Mouse (Mus musculus) c-Kit-positive CD71-positive TER-119-negative erythroid progenitor cells, embryonic 14.5 days (primary cell): Measurements from ENCODE around the gene Usp54.

ENCODE experiments used
- DNase-seq: peaks from one replicate; pipeline ENCODE4 v3.0.0-alpha.2; 2013; ENCODE audit warnings: low read depth

Usp54 gene

GRCm38 (mm10) chr14:20499982-20500381 lies 140.9 kb downstream of the Usp54 start:
- no peak for DNase-seq
